Mouse (Mus musculus) lung, embryonic 14.5 days (tissue): ENCODE data around the gene Pms2. TPM values are rescaled to one million over a fixed set of nuclear protein-coding genes. Genes with fewer than 3 reads are reported as not detected.

Source experiments
- ATAC-seq: fragments of 200-750 bp; cut with Nextera tagmentation; 2 replicates; pipeline ENCODE4 v1.8.0; 2017; ENCODE audit warnings: mild to moderate bottlenecking, moderate TSS enrichment, moderate library complexity; ENCODE audit not compliant: insufficient read depth
- DNase-seq: peaks from one replicate; pipeline ENCODE4 v3.0.0-alpha.2; 2015
- H3K27ac ChIP-seq: fragments of 300-500 bp; sonication (generic); 2 replicates; pipeline ENCODE4 v1.5.1; 2014; ENCODE audit warnings: low read depth, mild to moderate bottlenecking, moderate library complexity
- H3K27me3 ChIP-seq: fragments of 300-500 bp; sonication (generic); 2 replicates; pipeline ENCODE4 v1.6.1; 2014; ENCODE audit warnings: low read length, control low read depth; ENCODE audit not compliant: insufficient read depth
- H3K36me3 ChIP-seq: fragments of 300-500 bp; sonication (generic); 2 replicates; pipeline ENCODE4 v1.6.1; 2014; ENCODE audit warnings: control low read depth; ENCODE audit not compliant: insufficient read depth
- H3K4me1 ChIP-seq: fragments of 300-500 bp; sonication (generic); 2 replicates; pipeline ENCODE4 v1.6.1; 2014; ENCODE audit warnings: antibody characterized with exemption, control low read depth; ENCODE audit not compliant: insufficient read depth
- H3K4me2 ChIP-seq: fragments of 300-500 bp; sonication (generic); 2 replicates; pipeline ENCODE4 v1.6.1; 2014; ENCODE audit warnings: mild to moderate bottlenecking
- H3K4me3 ChIP-seq: fragments of 300-500 bp; sonication (generic); 2 replicates; pipeline ENCODE4 v1.5.1; 2014; ENCODE audit warnings: low read depth, low read length
- H3K9ac ChIP-seq: fragments of 300-500 bp; sonication (generic); 2 replicates; pipeline ENCODE4 v1.6.1; 2014
- H3K9me3 ChIP-seq: fragments of 300-500 bp; sonication (generic); 2 replicates; pipeline ENCODE4 v1.6.1; 2016; ENCODE audit warnings: low read depth, low read length, control low read depth
- CTCF ChIP-seq: IDR thresholded peaks from 2 replicates; pipeline ENCODE4 v1.5.1; 2016; ENCODE audit warnings: antibody characterized with exemption, low read depth
- WGBS: fragments of 180-500 bp; shearing (Covaris S2); extraction: QIAGEN DNeasy Blood & Tissue Kit; methylation state at CpG from one replicate; pipeline ENCODE4 v1.1.7; 2014; 5-methylcytosine and 5-hydroxymethylcytosine counted together
- polyA plus RNA-seq: library from polyadenylated mRNA; unstranded; fragments of >200 nt; fragmentation: Nextera tagmentation; extraction: Ambion mirVana; gene quantifications from 2 replicates; pipeline ENCODE4 v1.2.1, GENCODE M21; 2014

The Pms2 gene
- polyA plus RNA-seq, 1 experiment from 2014 or later: 33.1 TPM

DNA sequence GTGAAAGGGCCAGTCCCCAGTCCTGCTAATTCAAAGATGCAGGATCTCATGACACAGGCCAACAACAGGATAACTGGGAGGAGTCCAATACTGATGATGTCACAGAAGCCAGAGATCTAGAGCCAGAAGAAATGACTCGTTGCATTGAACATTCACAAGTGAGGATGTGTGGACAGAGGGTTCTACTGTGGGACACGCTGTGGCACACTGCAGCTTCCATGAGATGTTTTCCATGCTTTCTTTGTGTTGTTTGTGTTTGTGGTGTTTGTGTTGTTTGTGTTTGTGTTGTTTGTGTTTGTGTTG, 65.8 kb downstream of the Pms2 start:
- DNase-seq (no peak), ATAC-seq (no peak; the same call in 1 of the 2 replicates)
- Histone ChIP-seq H3K9ac (no peak overlapping the region), H3K36me3 (no peaks in the 10 kb centered on the region), H3K27me3 (no peaks in the 10 kb centered on the region), H3K9me3 (no peaks in the 10 kb centered on the region), H3K27ac (no peak overlapping the region), H3K4me1 (no peaks in the 10 kb centered on the region), H3K4me3 (no peak overlapping the region), H3K4me2 (no peak overlapping the region)
- TF ChIP-seq CTCF: no peak
- WGBS: 49% methylated on average over 2 of the region's 2 CpGs

DNA sequence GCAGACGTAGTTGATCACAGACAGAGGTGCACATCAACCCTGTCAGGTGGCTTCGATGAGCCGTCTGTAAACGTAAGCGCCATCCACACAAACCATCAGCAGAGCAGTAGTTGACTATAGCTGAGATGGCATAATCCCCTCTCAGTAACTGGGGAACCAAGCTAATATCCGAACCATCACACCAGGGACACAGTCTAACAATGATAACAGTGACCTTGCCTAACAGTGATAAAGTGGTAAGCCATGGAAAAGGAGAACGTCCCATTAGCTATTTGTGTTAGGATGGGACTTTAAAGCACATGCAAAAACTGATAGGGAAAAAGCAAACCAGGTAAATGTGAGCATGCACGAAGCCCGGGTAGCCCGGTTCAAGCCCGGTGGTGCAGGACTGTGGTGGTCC, 66.5 kb downstream of the Pms2 start:
- ATAC-seq: no peak
- no peak overlapping the region for H3K4me3 ChIP-seq
- no peaks in the 10 kb centered on the region for H3K36me3 ChIP-seq
- no peak for DNase-seq
- H3K4me2 ChIP-seq: no peak overlapping the region
- no peak overlapping the region for H3K27ac ChIP-seq
- no peaks in the 10 kb centered on the region for H3K4me1 ChIP-seq
- TF ChIP-seq CTCF: no peak
- no peaks in the 10 kb centered on the region for H3K27me3 ChIP-seq
- no peak overlapping the region for H3K9ac ChIP-seq
- H3K9me3 ChIP-seq: no peaks in the 10 kb centered on the region
- 78% methylated on average over 11 of the region's 11 CpGs for WGBS

DNA sequence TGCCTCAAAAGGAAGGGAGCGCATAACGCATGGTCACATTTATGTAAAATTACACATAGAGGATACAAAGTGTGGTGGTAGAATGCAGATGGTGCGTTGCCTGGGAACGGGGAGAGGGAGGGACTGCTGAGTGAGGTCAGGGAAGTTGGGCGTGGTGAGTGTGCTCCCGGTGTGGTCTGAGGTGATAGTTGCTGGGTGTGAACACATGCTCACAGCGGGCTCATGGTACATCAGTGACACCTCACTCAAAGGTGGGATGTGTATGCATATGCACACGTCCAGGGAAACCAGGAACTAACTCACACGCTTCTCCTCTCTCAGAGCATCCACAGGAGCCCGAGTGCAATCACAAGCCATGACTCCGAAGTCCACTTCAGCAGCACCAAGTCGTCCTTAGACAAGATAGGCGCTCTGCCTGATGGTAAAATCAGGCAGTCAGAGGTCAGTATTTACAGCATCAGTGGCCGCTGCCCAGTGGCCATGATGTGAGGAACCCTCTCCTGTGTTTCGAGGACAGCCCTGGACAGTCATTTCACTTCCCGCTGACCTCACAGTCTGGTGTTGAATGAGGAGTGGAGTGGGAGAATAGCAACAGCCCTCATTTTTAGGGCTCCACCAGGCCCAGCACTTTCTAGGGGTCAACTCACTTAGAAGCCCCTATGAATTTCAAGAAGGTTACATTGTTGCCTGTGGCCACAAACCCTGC, 67.1 kb downstream of the Pms2 start:
- Histone ChIP-seq H3K27ac (no peak overlapping the region), H3K4me3 (no peak overlapping the region), H3K9me3 (no peaks in the 10 kb centered on the region), H3K4me1 (no peaks in the 10 kb centered on the region), H3K27me3 (no peaks in the 10 kb centered on the region), H3K36me3 (no peaks in the 10 kb centered on the region), H3K9ac (no peak overlapping the region), H3K4me2 (no peak overlapping the region)
- WGBS: 55% methylated on average over 16 of the region's 16 CpGs
- DNase-seq (no peak), ATAC-seq (no peak)
- no peak for TF ChIP-seq CTCF

DNA sequence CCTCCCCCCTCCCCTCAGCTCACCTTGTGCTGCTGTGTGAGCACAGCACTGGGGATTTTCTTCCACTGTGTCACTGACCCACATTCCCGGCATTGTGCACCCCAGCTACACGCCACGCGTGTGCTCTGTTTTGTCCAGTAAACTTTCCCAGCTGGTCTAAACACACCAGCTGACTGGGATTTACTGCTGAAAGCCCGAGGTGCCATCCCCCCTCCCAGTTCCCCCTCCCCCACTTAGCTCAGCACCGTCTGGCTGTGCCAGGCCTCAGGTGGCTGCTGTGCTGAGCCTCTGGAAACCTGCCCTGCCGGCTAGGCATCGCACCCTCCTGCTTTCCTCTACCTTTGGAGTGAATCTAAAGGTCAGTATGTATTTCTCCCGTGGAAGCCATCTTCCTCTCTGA, 71.1 kb downstream of the Pms2 start:
- H3K4me3 ChIP-seq: no peak overlapping the region
- peak; percentile 12 for DNase-seq
- TF ChIP-seq CTCF: no peak

DNA sequence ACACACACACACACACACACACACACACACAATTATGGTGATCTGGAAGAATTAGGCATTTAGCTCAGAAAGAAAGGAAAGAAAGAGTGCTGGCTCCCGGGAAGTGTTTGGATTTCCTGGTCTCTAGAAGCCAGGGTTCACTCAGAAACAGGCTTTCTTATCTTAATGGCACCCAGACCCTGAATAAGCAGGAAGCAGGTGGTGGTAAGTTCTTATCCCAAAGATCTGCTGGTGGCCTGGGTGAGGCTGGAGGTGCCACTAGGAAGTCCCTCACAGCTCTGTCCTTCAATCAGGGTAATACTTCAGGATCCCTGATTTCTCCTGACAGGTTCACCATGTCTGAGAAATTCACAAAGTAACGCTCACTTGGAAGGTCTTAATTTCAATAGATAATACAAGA, 72.6 kb downstream of the Pms2 start:
- no peaks in the 10 kb centered on the region for H3K9me3 ChIP-seq
- H3K36me3 ChIP-seq: peaks cover 17% of the 10 kb centered on the region
- H3K27ac ChIP-seq: no peak overlapping the region
- H3K9ac ChIP-seq: no peak overlapping the region
- no peaks in the 10 kb centered on the region for H3K27me3 ChIP-seq
- no peak for DNase-seq
- WGBS: 61% methylated on average over 2 of the region's 2 CpGs
- no peak overlapping the region for H3K4me2 ChIP-seq
- no peak for ATAC-seq
- no peaks in the 10 kb centered on the region for H3K4me1 ChIP-seq
- no peak for TF ChIP-seq CTCF
- no peak overlapping the region for H3K4me3 ChIP-seq

More for the DNA sequence above, 71.1 kb downstream of the Pms2 start:
- Histone ChIP-seq H3K4me2 (no peak overlapping the region), H3K9me3 (no peaks in the 10 kb centered on the region), H3K9ac (no peak overlapping the region), H3K36me3 (0 out of 2 replicates have a peak, but pooled peaks cover 4% of the 10 kb centered on the region), H3K4me1 (no peaks in the 10 kb centered on the region), H3K27ac (no peak overlapping the region), H3K27me3 (no peaks in the 10 kb centered on the region)
- peak; percentile 35; the same call in 1 of the 2 replicates for ATAC-seq
- WGBS: 24% methylated on average over 9 of the region's 9 CpGs

Other genes with a start within 250 kb of the Pms2 start
- 24.1 and 26.8 TPM in 2 replicates for gene Usp42, start 177.7 kb upstream of the Pms2 start, polyA plus RNA-seq
- 42.1 and 42.4 TPM in 2 replicates for gene Eif2ak1, start 92.2 kb upstream of the Pms2 start, polyA plus RNA-seq
- 0.18 and 0.39 TPM in 2 replicates for gene Ankrd61, start 12.3 kb upstream of the Pms2 start, polyA plus RNA-seq
- gene Aimp2, start 117 bp upstream of the Pms2 start, polyA plus RNA-seq: 101 and 107 TPM in 2 replicates
- gene Gm42421, start 18.2 kb downstream of the Pms2 start, polyA plus RNA-seq: 0.79 TPM in 1 of 2 replicates, not detected in the other
- gene Rsph10b, start 23.1 kb downstream of the Pms2 start, polyA plus RNA-seq: 0.22 and 0.33 TPM in 2 replicates
- 79.4 and 87.2 TPM in 2 replicates for gene Ccz1, start 104.9 kb downstream of the Pms2 start, polyA plus RNA-seq
- not detected in 2 replicates for gene Ocm, start 116.7 kb downstream of the Pms2 start, polyA plus RNA-seq
- gene Lmtk2, start 190.5 kb downstream of the Pms2 start, polyA plus RNA-seq: 5.1 and 5.3 TPM in 2 replicates